Mouse (Mus musculus): ENCODE data around the gene Doc2b. TPM values are rescaled to one million over a fixed set of nuclear protein-coding genes. Genes with fewer than 3 reads are reported as not detected.

The Doc2b gene
- not detected for polyA plus RNA-seq (2017; shearing (Covaris generic))

DNA sequence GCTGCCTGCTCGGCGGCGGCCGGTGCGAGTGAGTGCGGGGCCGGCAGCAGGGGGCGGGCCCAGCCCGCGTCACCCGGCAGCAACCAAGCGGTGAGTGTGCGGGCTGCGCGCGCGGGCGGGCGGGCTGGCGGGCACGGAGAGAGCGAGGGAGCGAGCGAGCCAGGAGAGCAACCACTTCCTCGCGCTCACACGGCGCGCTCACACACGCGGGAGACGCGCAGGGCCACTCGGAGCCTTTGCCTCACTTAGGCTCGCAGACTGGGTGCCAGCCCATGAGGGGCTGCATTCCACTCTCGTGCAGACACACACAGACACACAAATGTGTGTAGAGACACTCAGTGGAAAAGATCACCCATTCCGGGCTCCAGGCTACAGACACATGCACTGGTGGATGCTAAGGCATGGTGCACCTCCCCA is at the start of gene Doc2b:
TSS of gene Doc2b (minus strand) at position 21 of the 417 bp plus-strand sequence.

GRCm38 (mm10) chr11:75732434-75733226 is 63.2 kb downstream of the Doc2b start, which contains the start of gene Ywhae:
Gene Ywhae (plus strand): TSS chr11:75732869.

Other genes starting within 250 kb of the Doc2b start
- gene Pitpna, start 208.0 kb downstream of the Doc2b start, polyA plus RNA-seq (2017; shearing (Covaris generic)) = 36.6 TPM
- gene Inpp5k, start 165.1 kb downstream of the Doc2b start, polyA plus RNA-seq (2017; shearing (Covaris generic)) = 151 TPM
- gene Myo1c, start 145.5 kb downstream of the Doc2b start, polyA plus RNA-seq (2017; shearing (Covaris generic)) = 32.2 TPM
- gene Crk, start 116.8 kb downstream of the Doc2b start, polyA plus RNA-seq (2017; shearing (Covaris generic)) = 9.6 TPM
- 223 TPM for gene Ywhae, start 63.2 kb downstream of the Doc2b start, polyA plus RNA-seq (2017; shearing (Covaris generic))
- gene Rph3al, start 142.4 kb upstream of the Doc2b start, polyA plus RNA-seq (2017; shearing (Covaris generic)) = 11.1 TPM
- gene 1700016K19Rik, start 203.9 kb upstream of the Doc2b start, polyA plus RNA-seq (2017; shearing (Covaris generic)) = 0.30 TPM
- gene Rflnb, start 231.7 kb upstream of the Doc2b start, polyA plus RNA-seq (2017; shearing (Covaris generic)) = 19.4 TPM